Mouse (Mus musculus): ENCODE measurements around the gene Pop4.

DNA sequence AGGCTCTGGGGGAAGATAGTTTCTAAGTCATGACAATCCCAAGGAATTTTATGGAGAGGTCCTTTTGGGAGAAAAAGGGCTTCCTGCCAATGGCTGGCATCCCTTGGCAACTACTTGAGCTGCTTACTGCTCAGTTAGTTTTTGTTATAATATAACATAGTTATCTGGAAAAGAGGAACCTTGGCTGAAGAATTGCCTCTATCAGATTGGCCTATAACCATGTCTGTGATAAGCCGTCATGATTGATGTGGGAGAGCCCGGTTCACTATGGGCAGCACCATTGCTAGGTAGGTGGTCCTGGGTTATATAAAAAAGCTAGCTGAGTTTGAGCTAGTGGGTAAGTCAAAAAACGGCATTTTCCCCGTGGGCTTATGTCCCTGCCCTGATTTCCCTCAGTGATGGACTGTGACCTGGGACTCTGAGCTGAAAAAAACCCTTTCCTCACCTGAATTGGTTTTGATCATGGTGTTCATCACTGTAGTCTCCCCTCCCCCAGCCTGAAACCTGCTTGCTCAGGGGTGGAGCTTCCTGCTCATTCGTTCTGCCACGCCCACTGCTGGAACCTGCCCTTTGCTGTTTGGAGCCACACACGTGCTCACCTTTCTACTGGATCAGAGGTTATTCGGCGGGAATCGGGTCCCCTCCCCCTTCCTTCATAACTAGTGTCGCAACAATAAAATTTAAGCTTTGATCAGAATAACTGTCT, 34.7 kb downstream of the Pop4 start:
- TF ChIP-seq GATA1 (IDR thresholded peaks at IDR 0.05; ENCODE audit: low read length) (no peak), TAL1 (IDR thresholded peaks at IDR 0.05; ENCODE audit: low read length) (no peak)
